Mouse (Mus musculus) heart, postnatal 36 days (tissue): ENCODE measurements around the gene Eme1. TPM values are rescaled to one million over a fixed set of nuclear protein-coding genes. Genes with fewer than 3 reads are reported as not detected.
"Not testable (repeated sequence)": the region's sequence is repeated elsewhere in the genome, so short reads cannot be mapped to it uniquely, and the experiment has no call there.

Source experiments
- DNase-seq, 2 experiments: peaks; one replicate each; pipeline ENCODE4 v3.0.0; 2021 to 2022
- intact Hi-C: fragments of 180-260 bp; cut with DNase I; formaldehyde crosslinking; loops from one replicate; pipeline ENCODE4 v1.15.1; 2025
- total RNA-seq, 2 experiments: library from RNA; stranded (reverse); gene quantifications; 2 replicates each; pipeline ENCODE4 v1.2.3; 2021

Gene Eme1
- under 1 TPM in 1 of 2 experiments, not detected in 1; 0.25 TPM for total RNA-seq

- intact Hi-C loops: no loop called here
- peak; percentile 89 to 90 for DNase-seq
Observed at GRCm38 (mm10) chr11:94653663-94654436, at the start of gene Eme1, which contains the start of gene Mrpl27. TSS of gene Eme1 (minus strand) at chr11:94653964. TSS of gene Mrpl27 (plus strand) at chr11:94653767.

- no peak for DNase-seq
- intact Hi-C loops: no loop called here
Observed at GRCm38 (mm10) chr11:94702216-94702610, 48.4 kb upstream of the Eme1 start.

GRCm38 (mm10) chr11:94701401-94702215, 47.8 kb upstream of the Eme1 start:
- DNase-seq: no peak
- intact Hi-C loops: no loop called here

GRCm38 (mm10) chr11:94699399-94699798, 45.6 kb upstream of the Eme1 start:
- intact Hi-C loops: no loop called here
- DNase-seq: no peak

- no peak for DNase-seq
- intact Hi-C loops: no loop called here
Observed at GRCm38 (mm10) chr11:94697703-94698464, 44.1 kb upstream of the Eme1 start.

GRCm38 (mm10) chr11:94697140-94697539, 43.4 kb upstream of the Eme1 start:
- DNase-seq: no peak
- intact Hi-C loops: no loop called here

GRCm38 (mm10) chr11:94695508-94695907, 41.7 kb upstream of the Eme1 start:
- intact Hi-C loops: no loop called here
- no peak for DNase-seq

GRCm38 (mm10) chr11:94692502-94692901, 38.7 kb upstream of the Eme1 start:
- DNase-seq, intact Hi-C loops: not testable (repeated sequence)

GRCm38 (mm10) chr11:94687178-94687577, 33.4 kb upstream of the Eme1 start:
- intact Hi-C loops: no loop called here
- DNase-seq: no peak

GRCm38 (mm10) chr11:94682427-94682826, 28.7 kb upstream of the Eme1 start:
- intact Hi-C loops: no loop called here
- DNase-seq: no peak

- intact Hi-C loops: no loop called here
Observed at GRCm38 (mm10) chr11:94681640-94682039, 27.9 kb upstream of the Eme1 start.

GRCm38 (mm10) chr11:94680639-94681038, 26.9 kb upstream of the Eme1 start:
- intact Hi-C loops: no loop called here
- no peak for DNase-seq

More at GRCm38 (mm10) chr11:94681640-94682039, 27.9 kb upstream of the Eme1 start:
- no peak for DNase-seq

GRCm38 (mm10) chr11:94677607-94678145, 23.9 kb upstream of the Eme1 start:
- no peak for DNase-seq

GRCm38 (mm10) chr11:94676754-94677606, 23.2 kb upstream of the Eme1 start, which contains the start of gene Xylt2:
TSS of gene Xylt2 (minus strand) at chr11:94677515.
- intact Hi-C loops: no loop called here

More at GRCm38 (mm10) chr11:94677607-94678145, 23.9 kb upstream of the Eme1 start:
- intact Hi-C loops: no loop called here

GRCm38 (mm10) chr11:94676308-94676707, 22.5 kb upstream of the Eme1 start:
- no peak for DNase-seq
- intact Hi-C loops: no loop called here

More at GRCm38 (mm10) chr11:94676754-94677606, 23.2 kb upstream of the Eme1 start, which contains the start of gene Xylt2:
- peak; percentile 94 to 95 for DNase-seq

- intact Hi-C loops: no loop called here
- DNase-seq: no peak
Observed at GRCm38 (mm10) chr11:94675446-94675845, 21.7 kb upstream of the Eme1 start.

- no peak for DNase-seq
- intact Hi-C loops: no loop called here
Observed at GRCm38 (mm10) chr11:94674984-94675383, 21.2 kb upstream of the Eme1 start.

- intact Hi-C loops: no loop called here
- no peak for DNase-seq
Observed at GRCm38 (mm10) chr11:94665281-94665680, 11.5 kb upstream of the Eme1 start.

GRCm38 (mm10) chr11:94661344-94661743, 7.6 kb upstream of the Eme1 start:
- no peak for DNase-seq
- intact Hi-C loops: no loop called here
